7 mouse cellular contexts compared by ENCODE assay signal in genomic region chr2:153586515-153587174, GRCm38 (mm10). TPM values are rescaled to one million over a fixed set of nuclear protein-coding genes. Genes with fewer than 3 reads are reported as not detected.
A peak's percentile ranks its signal among the peaks of the same experiment; 100 is the strongest.
DNase-seq lines count a peak whose midpoint lies in the region; ATAC-seq and TF ChIP-seq lines count a peak whose summit lies in the region.

No protein-coding gene starts in this region.

- peaks cover 25% of the 10 kb centered on the region for H3K4me1 ChIP-seq in intestine, embryonic 16.5 days (ENCODE audit: control insufficient read depth, insufficient read depth, low read length)
- peaks cover 15% of the 10 kb centered on the region for H3K4me1 ChIP-seq in midbrain, embryonic 12.5 days
- H3K4me1 ChIP-seq in small intestine, adult 2 months (ENCODE audit: control insufficient read depth, insufficient read depth, insufficient read length, low read length): peaks cover 10% of the 10 kb centered on the region

- peak; percentile 96; the same call in 1 of the 2 replicates for TF ChIP-seq CTCF in small intestine, adult 2 months (IDR thresholded peaks at IDR 0.05; ENCODE audit: extremely low read depth, insufficient read length, insufficient replicate concordance, low read depth, low read length)

- no peaks in the 10 kb centered on the region for H3K9me3 ChIP-seq in intestine, embryonic 16.5 days (ENCODE audit: control insufficient read depth, low read length)
- no peaks in the 10 kb centered on the region for H3K9me3 ChIP-seq in midbrain, embryonic 12.5 days

- no peaks in the 10 kb centered on the region for H3K36me3 ChIP-seq in intestine, embryonic 16.5 days (ENCODE audit: control insufficient read depth, insufficient read depth, low read length)
- no peaks in the 10 kb centered on the region for H3K36me3 ChIP-seq in midbrain, embryonic 12.5 days
- no peaks in the 10 kb centered on the region for H3K36me3 ChIP-seq in small intestine, adult 2 months (ENCODE audit: control insufficient read depth, insufficient read depth, low read length)

- WGBS in intestine, embryonic 16.5 days: 7% methylated on average over 15 of the region's 15 CpGs
- 12% methylated on average over 15 of the region's 15 CpGs for WGBS in midbrain, embryonic 12.5 days
- WGBS in small intestine, adult 2 months: 6% methylated on average over 15 of the region's 15 CpGs

- intact Hi-C loops in left cerebral cortex, postnatal 4 days (cut with DNase I): loop anchor here (5.0 kb wide), 1 partner anchor 109 kb away; no protein-coding TSS in a partner anchor

- peak; percentile 85 for DNase-seq in adrenal gland, adult 2 months
- DNase-seq in embryo, embryonic 11.5 days (ENCODE audit: low read depth, low spot score): peak; percentile 77
- DNase-seq in gastrocnemius, postnatal 4 days (ENCODE audit: low spot score in 2 of 2): peak; percentile 75 to 80
- DNase-seq in left cerebral cortex, postnatal 4 days: peak; percentile 85

- H3K27me3 ChIP-seq in intestine, embryonic 16.5 days (replicated peaks; ENCODE audit: control insufficient read depth, insufficient read depth, low read length): no peaks in the 10 kb centered on the region
- 0 out of 2 replicates have a peak, but pooled peaks cover 13% of the 10 kb centered on the region for H3K27me3 ChIP-seq in midbrain, embryonic 12.5 days
- H3K27me3 ChIP-seq in small intestine, adult 2 months (ENCODE audit: control insufficient read depth, insufficient read depth, low read length): no peaks in the 10 kb centered on the region

- H3K4me3 ChIP-seq in intestine, embryonic 16.5 days (ENCODE audit: low read length): peak overlapping the region; percentile 28
- H3K4me3 ChIP-seq in midbrain, embryonic 12.5 days: peak overlapping the region; percentile 10; the same call in 1 of the 2 replicates
- no peak overlapping the region for H3K4me3 ChIP-seq in small intestine, adult 2 months (ENCODE audit: low read depth, low read length)

- no peak for TF ChIP-seq POLR2A in small intestine, adult 2 months (IDR thresholded peaks at IDR 0.05; ENCODE audit: low read depth, low read length)

- peak overlapping the region; percentile 53 for H3K4me2 ChIP-seq in intestine, embryonic 16.5 days (ENCODE audit: low read depth, low read length)
- peak overlapping the region; percentile 48 for H3K4me2 ChIP-seq in midbrain, embryonic 12.5 days (replicated peaks)

- H3K9ac ChIP-seq in intestine, embryonic 16.5 days (ENCODE audit: low read depth, low read length): peak overlapping the region; percentile 48; the same call in 1 of the 2 replicates
- H3K9ac ChIP-seq in midbrain, embryonic 12.5 days (replicated peaks): no peak overlapping the region

- peak; percentile 78 for ATAC-seq in intestine, embryonic 16.5 days
- ATAC-seq in midbrain, embryonic 12.5 days (ENCODE audit: low FRiP score, low read depth): peak; percentile 79

- H3K27ac ChIP-seq in intestine, embryonic 16.5 days (ENCODE audit: low read length): peak overlapping the region; percentile 57
- H3K27ac ChIP-seq in midbrain, embryonic 12.5 days (replicated peaks): no peak overlapping the region
- no peak overlapping the region for H3K27ac ChIP-seq in small intestine, adult 2 months (ENCODE audit: insufficient read depth, low read depth, low read length)

RNA-seq across cellular contexts. Expression of gene Commd7, which starts 45.9 kb away (rescaled TPM):
- total RNA-seq in adrenal gland, adult 2 months (2021): 10 to 100 TPM; 32.3 to 37.0 TPM
- polyA plus RNA-seq in adrenal gland, adult 2 months (2012; rRNA removed): 21.9 and 28.9 TPM in 2 replicates
- 10 to 100 TPM; 27.2 to 27.7 TPM for total RNA-seq in gastrocnemius, postnatal 4 days (2021)
- 84.5 and 88.4 TPM in 2 replicates for polyA plus RNA-seq in intestine, embryonic 16.5 days (2015; fragmentation: Nextera tagmentation; extraction: Ambion mirVana)
- 10 to 100 TPM; 48.2 to 50.9 TPM for total RNA-seq in left cerebral cortex, postnatal 4 days (2021)
- polyA plus RNA-seq in midbrain, embryonic 12.5 days (2016; fragmentation: Nextera tagmentation; extraction: Ambion mirVana): 63.1 and 66.1 TPM in 2 replicates
- 9.0 and 16.2 TPM in 2 replicates for polyA plus RNA-seq in small intestine, adult 2 months (2012; rRNA removed)

RNA-seq across cellular contexts. Expression of gene Nol4l, which starts 56.9 kb away (rescaled TPM):
- 10 to 100 TPM; 11.5 to 16.4 TPM for total RNA-seq in adrenal gland, adult 2 months (2021)
- polyA plus RNA-seq in adrenal gland, adult 2 months (2012; rRNA removed): 6.5 and 9.2 TPM in 2 replicates
- total RNA-seq in gastrocnemius, postnatal 4 days (2021): 1 to 10 TPM; 7.5 to 9.1 TPM
- polyA plus RNA-seq in intestine, embryonic 16.5 days (2015; fragmentation: Nextera tagmentation; extraction: Ambion mirVana): 28.6 and 34.2 TPM in 2 replicates
- total RNA-seq in left cerebral cortex, postnatal 4 days (2021): 100 to 1,000 TPM; 111 to 122 TPM
- polyA plus RNA-seq in midbrain, embryonic 12.5 days (2016; fragmentation: Nextera tagmentation; extraction: Ambion mirVana): 31.8 and 32.7 TPM in 2 replicates
- polyA plus RNA-seq in small intestine, adult 2 months (2012; rRNA removed): 23.5 and 47.5 TPM in 2 replicates
